Mouse (Mus musculus) small intestine, adult 2 months (tissue): ENCODE measurements around the gene Vmn1r196.

Source experiments
- CTCF ChIP-seq: fragments of 200-500 bp; IDR thresholded peaks from 2 replicates; pipeline ENCODE4 v1.5.1; 2012; ENCODE audit warnings: low read depth, mild to moderate bottlenecking, control low read depth, inconsistent platforms, low read length, moderate library complexity, mixed read lengths; ENCODE audit not compliant: insufficient replicate concordance, insufficient read length; ENCODE audit errors: extremely low read depth
- POLR2A ChIP-seq: fragments of 200-500 bp; IDR thresholded peaks from 2 replicates; pipeline ENCODE4 v1.6.1; 2012; ENCODE audit warnings: low read depth, mild to moderate bottlenecking, control low read depth, inconsistent platforms, low read length, moderate library complexity

DNA sequence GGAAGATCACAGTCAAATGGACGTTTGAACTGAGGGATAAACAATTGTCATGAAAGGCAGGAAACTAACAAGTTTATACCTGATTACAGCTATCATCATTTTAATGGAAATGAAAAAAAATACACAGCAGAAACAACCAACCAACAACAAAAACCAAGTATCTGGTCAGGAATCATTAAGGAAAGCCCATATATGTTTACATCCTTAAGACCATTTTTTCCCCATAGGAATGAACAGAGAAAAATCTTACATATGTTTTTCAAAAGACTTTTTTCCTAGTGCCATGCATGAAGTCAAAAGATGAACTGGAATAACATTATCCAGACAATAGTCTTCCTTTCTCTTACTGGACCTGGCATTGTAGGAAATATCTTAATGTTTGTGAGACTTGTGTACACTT lies 45.8 kb upstream of the Vmn1r196 start, which contains the start of gene Vmn1r194:
- TF ChIP-seq POLR2A (no peak), CTCF (no peak)
